14 mouse cellular contexts compared by ENCODE assay signal in the genomic region with DNA sequence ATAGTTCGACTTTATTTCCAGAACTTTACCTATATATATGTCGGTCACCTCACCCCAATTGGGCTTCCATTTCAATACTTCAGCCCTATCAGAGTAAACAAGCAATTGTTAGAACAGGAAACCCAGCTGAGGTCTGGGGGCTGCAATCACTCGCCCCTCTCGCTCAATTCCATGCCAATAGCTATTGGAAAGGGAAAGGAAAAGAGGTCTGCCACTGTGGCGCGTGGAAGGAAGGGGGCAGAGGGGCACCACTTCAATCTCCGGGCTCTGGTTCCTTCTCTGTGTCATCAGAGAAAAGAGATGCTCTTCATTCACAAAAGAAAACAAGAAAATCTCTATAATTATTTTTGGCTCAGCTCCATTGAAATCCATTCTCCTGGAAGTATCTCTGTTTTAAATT.
A peak's percentile ranks its signal among the peaks of the same experiment; 100 is the strongest.
DNase-seq lines count a peak whose midpoint lies in the region; ATAC-seq and TF ChIP-seq lines count a peak whose summit lies in the region.
"Had no signal": no experiment of that assay in that cellular context is flagged by ENCODE, and none has a peak within 500 bp of the region (broad histone marks: within the 10 kb centered on the region; RNA-seq: fewer than 3 reads in every experiment).

No protein-coding gene starts in this region.

- peak overlapping the region; percentile 64 for H3K27ac ChIP-seq in midbrain, embryonic 12.5 days (replicated peaks)
- H3K27ac ChIP-seq in midbrain, embryonic 10.5 days (replicated peaks) = no peak overlapping the region
- peak overlapping the region; percentile 88 for H3K27ac ChIP-seq in forebrain, embryonic 13.5 days
- peak overlapping the region; percentile 81 for H3K27ac ChIP-seq in hindbrain, embryonic 15.5 days (replicated peaks)
- H3K27ac ChIP-seq in olfactory bulb, adult 2 months (ENCODE audit: insufficient read depth, low read depth, low read length) = peak overlapping the region; percentile 81
- H3K27ac ChIP-seq: embryonic facial prominence, embryonic 12.5 days; heart, embryonic 10.5 days had no signal

- H3K4me2 ChIP-seq in midbrain, embryonic 12.5 days (replicated peaks) = no peak overlapping the region
- peak overlapping the region; percentile 45 for H3K4me2 ChIP-seq in forebrain, embryonic 13.5 days
- H3K4me2 ChIP-seq in hindbrain, embryonic 15.5 days = peak overlapping the region; percentile 39
- H3K4me2 ChIP-seq: embryonic facial prominence, embryonic 12.5 days had no signal

- DNase-seq in midbrain, embryonic 10.5 days (ENCODE audit: low spot score) = no peak
- no peak for DNase-seq in retina, postnatal 1 day
- DNase-seq in ovary, postnatal 14 days (ENCODE audit: low spot score) = no peak
- DNase-seq: cerebellum, adult 9-11 months; heart, postnatal 4 days; kidney, adult 18-20 months; kidney, postnatal 4 days; lung, adult 18-20 months had no signal

- peaks cover 35% of the 10 kb centered on the region for H3K4me1 ChIP-seq in midbrain, embryonic 12.5 days
- H3K4me1 ChIP-seq in midbrain, embryonic 10.5 days = peaks cover 43% of the 10 kb centered on the region
- peaks cover 39% of the 10 kb centered on the region for H3K4me1 ChIP-seq in forebrain, embryonic 13.5 days
- peaks cover 27% of the 10 kb centered on the region for H3K4me1 ChIP-seq in hindbrain, embryonic 15.5 days (replicated peaks)
- H3K4me1 ChIP-seq in olfactory bulb, adult 2 months (ENCODE audit: control insufficient read depth, insufficient read depth, low read length) = peaks cover 9% of the 10 kb centered on the region
- H3K4me1 ChIP-seq: heart, embryonic 10.5 days had no signal

- 61% methylated on average over 7 of the region's 7 CpGs for WGBS in midbrain, embryonic 12.5 days
- WGBS in midbrain, embryonic 10.5 days = 80% methylated on average over 7 of the region's 7 CpGs
- 30% methylated on average over 7 of the region's 7 CpGs for WGBS in forebrain, embryonic 13.5 days
- WGBS in hindbrain, embryonic 15.5 days = 37% methylated on average over 7 of the region's 7 CpGs
- WGBS in olfactory bulb, adult 2 months = 28% methylated on average over 7 of the region's 7 CpGs

- ATAC-seq in midbrain, embryonic 12.5 days (ENCODE audit: low FRiP score, low read depth) = no peak
- no peak for ATAC-seq in forebrain, embryonic 13.5 days
- ATAC-seq in hindbrain, embryonic 15.5 days (ENCODE audit: low FRiP score, low read depth) = no peak

- TF ChIP-seq CTCF in olfactory bulb, adult 2 months (IDR thresholded peaks at IDR 0.05; ENCODE audit: insufficient read depth, low read depth, low read length) = no peak

- H3K36me3 ChIP-seq in midbrain, embryonic 12.5 days = no peaks in the 10 kb centered on the region
- no peaks in the 10 kb centered on the region for H3K36me3 ChIP-seq in midbrain, embryonic 10.5 days
- no peaks in the 10 kb centered on the region for H3K36me3 ChIP-seq in forebrain, embryonic 13.5 days (ENCODE audit: poor library complexity, severe bottlenecking)
- no peaks in the 10 kb centered on the region for H3K36me3 ChIP-seq in hindbrain, embryonic 15.5 days
- H3K36me3 ChIP-seq: embryonic facial prominence, embryonic 12.5 days; heart, embryonic 10.5 days had no signal

- no peak overlapping the region for H3K9ac ChIP-seq in midbrain, embryonic 12.5 days (replicated peaks)
- peak overlapping the region; percentile 55 for H3K9ac ChIP-seq in forebrain, embryonic 13.5 days
- H3K9ac ChIP-seq in hindbrain, embryonic 15.5 days = no peak overlapping the region
- H3K9ac ChIP-seq: embryonic facial prominence, embryonic 12.5 days had no signal

- H3K9me3 ChIP-seq in midbrain, embryonic 12.5 days = no peaks in the 10 kb centered on the region
- H3K9me3 ChIP-seq in midbrain, embryonic 10.5 days (replicated peaks) = no peaks in the 10 kb centered on the region
- no peaks in the 10 kb centered on the region for H3K9me3 ChIP-seq in forebrain, embryonic 13.5 days (replicated peaks)
- no peaks in the 10 kb centered on the region for H3K9me3 ChIP-seq in hindbrain, embryonic 15.5 days
- H3K9me3 ChIP-seq: embryonic facial prominence, embryonic 12.5 days; heart, embryonic 10.5 days had no signal

- H3K27me3 ChIP-seq in midbrain, embryonic 12.5 days = no peaks in the 10 kb centered on the region
- H3K27me3 ChIP-seq in midbrain, embryonic 10.5 days (ENCODE audit: low read depth, poor library complexity, severe bottlenecking) = no peaks in the 10 kb centered on the region
- H3K27me3 ChIP-seq in forebrain, embryonic 13.5 days = no peaks in the 10 kb centered on the region
- no peaks in the 10 kb centered on the region for H3K27me3 ChIP-seq in hindbrain, embryonic 15.5 days
- H3K27me3 ChIP-seq: embryonic facial prominence, embryonic 12.5 days had no signal

- no peak for TF ChIP-seq POLR2A in olfactory bulb, adult 2 months (IDR thresholded peaks at IDR 0.05; ENCODE audit: insufficient read depth, low read depth, low read length)

- H3K4me3 ChIP-seq in midbrain, embryonic 12.5 days = no peak overlapping the region
- H3K4me3 ChIP-seq in midbrain, embryonic 10.5 days = no peak overlapping the region
- no peak overlapping the region for H3K4me3 ChIP-seq in forebrain, embryonic 13.5 days
- H3K4me3 ChIP-seq in hindbrain, embryonic 15.5 days = no peak overlapping the region
- H3K4me3 ChIP-seq in olfactory bulb, adult 2 months (ENCODE audit: insufficient read depth, low read depth, low read length) = no peak overlapping the region
- H3K4me3 ChIP-seq: embryonic facial prominence, embryonic 12.5 days; heart, embryonic 10.5 days had no signal
